Mouse (Mus musculus) forebrain, embryonic 13.5 days (tissue): ENCODE measurements at regions not wholly inside any gene's neighbourhood (a gene's known extent, or its start where the extent isn't known, plus 50 kb on each side); places are given as distances from the start of the nearest gene placed in this dataset. TPM values are rescaled to one million over a fixed set of nuclear protein-coding genes. Genes with fewer than 3 reads are reported as not detected.

Experiments
- microRNA-seq: library from miRNA; unstranded; fragments of <30 nt; microRNA quantifications from one replicate; pipeline ENCODE4, GENCODE M21; 2016

Small RNA genes in the stretch of these regions (microRNA-seq; reads per million reads assigned to microRNA genes)
- gene Mir6341 = not detected
